Mouse (Mus musculus): ENCODE measurements around the gene Mmp10. TPM values are rescaled to one million over a fixed set of nuclear protein-coding genes. Genes with fewer than 3 reads are reported as not detected.

Mmp10 gene
- total and polyA plus RNA-seq, 3 experiments = not detected

DNA sequence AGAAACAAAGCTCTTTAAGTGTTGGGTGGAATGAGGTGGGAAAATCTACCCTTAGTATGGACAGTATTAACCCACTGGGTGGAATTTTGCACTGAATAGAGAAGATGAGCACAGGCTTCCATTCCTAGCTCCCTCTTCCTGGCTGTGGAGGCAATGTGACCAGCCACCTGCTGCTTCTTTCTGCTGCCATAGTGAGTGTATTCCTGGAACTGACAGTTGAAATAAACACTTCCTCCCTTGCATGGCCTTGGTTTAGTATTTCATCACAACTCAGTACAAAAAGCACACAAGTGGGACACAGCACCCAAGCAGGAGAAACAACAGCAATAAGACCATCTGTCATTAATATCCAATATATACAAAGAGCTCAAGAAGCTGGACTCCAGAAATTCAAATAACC, 49.8 kb downstream of the Mmp10 start:
- no peak for DNase-seq (ENCODE audit: low read depth, low spot score)
- Histone ChIP-seq H3K27me3 (ENCODE audit: control insufficient read depth in 1 of 2, insufficient read depth in 2 of 2, low read length in 2 of 2) (no peaks in the 10 kb centered on the region; a peak in 1 of 4 replicates), H3K9ac (ENCODE audit: control insufficient read depth, low read depth, low read length, poor library complexity, severe bottlenecking) (no peak overlapping the region), H3K4me3 (ENCODE audit: control insufficient read depth in 1 of 2, insufficient read depth in 1 of 2, low read depth in 2 of 2, low read length in 2 of 2) (no peak overlapping the region), H3K27ac (ENCODE audit: control insufficient read depth, low read depth, low read length) (no peak overlapping the region), H3K36me3 (ENCODE audit: control insufficient read depth in 1 of 2, insufficient read depth in 2 of 2, low read length in 2 of 2) (no peaks in the 10 kb centered on the region), H3K79me2 (ENCODE audit: control insufficient read depth, insufficient read depth, low read length, poor library complexity) (no peaks in the 10 kb centered on the region), H3K9me3 (replicated peaks; ENCODE audit: insufficient read depth, low read length) (no peaks in the 10 kb centered on the region), H3K4me1 (ENCODE audit: control insufficient read depth in 1 of 2, insufficient read depth in 2 of 2, low read length in 2 of 2) (no peaks in the 10 kb centered on the region)
- no peak for TF ChIP-seq BHLHE40 (IDR thresholded peaks at IDR 0.05; ENCODE audit: borderline replicate concordance, low read depth, low read length)
- TF ChIP-seq CTCF (IDR thresholded peaks at IDR 0.05 in 2 of 3, conservative IDR thresholded peaks at IDR 0.05 in 1 of 3; ENCODE audit: control insufficient read depth in 1 of 3, insufficient read depth in 1 of 3, low read depth in 2 of 3, low read length in 3 of 3, poor library complexity in 1 of 3, severe bottlenecking in 1 of 3) = no peak
- TF ChIP-seq CHD2 (IDR thresholded peaks at IDR 0.05; ENCODE audit: low read length) = no peak
- no peak for TF ChIP-seq NRF1 (IDR thresholded peaks at IDR 0.05; ENCODE audit: insufficient read depth, low read depth, low read length, poor library complexity, severe bottlenecking)
- TF ChIP-seq HCFC1 (IDR thresholded peaks at IDR 0.05; ENCODE audit: low read depth, low read length) = no peak
- no peak for TF ChIP-seq JUND (IDR thresholded peaks at IDR 0.05; ENCODE audit: low read depth, low read length)

GRCm38 (mm10) chr9:7553536-7553935, 51.4 kb downstream of the Mmp10 start:
- Histone ChIP-seq H3K27ac (ENCODE audit: control insufficient read depth, low read depth, low read length) (no peak overlapping the region), H3K4me1 (ENCODE audit: control insufficient read depth in 1 of 2, insufficient read depth in 2 of 2, low read length in 2 of 2) (no peaks in the 10 kb centered on the region), H3K79me2 (ENCODE audit: control insufficient read depth, insufficient read depth, low read length, poor library complexity) (no peaks in the 10 kb centered on the region), H3K4me3 (ENCODE audit: control insufficient read depth in 1 of 2, insufficient read depth in 1 of 2, low read depth in 2 of 2, low read length in 2 of 2) (no peak overlapping the region), H3K9me3 (replicated peaks; ENCODE audit: insufficient read depth, low read length) (no peaks in the 10 kb centered on the region), H3K36me3 (ENCODE audit: control insufficient read depth in 1 of 2, insufficient read depth in 2 of 2, low read length in 2 of 2) (no peaks in the 10 kb centered on the region), H3K9ac (ENCODE audit: control insufficient read depth, low read depth, low read length, poor library complexity, severe bottlenecking) (no peak overlapping the region), H3K27me3 (ENCODE audit: control insufficient read depth in 1 of 2, insufficient read depth in 2 of 2, low read length in 2 of 2) (no peaks in the 10 kb centered on the region; a peak in 1 of 4 replicates)
- TF ChIP-seq MAX (IDR thresholded peaks at IDR 0.05; ENCODE audit: low read length) = no peak
- no peak for TF ChIP-seq KAT2A (conservative IDR thresholded peaks at IDR 0.05; ENCODE audit: low read depth, low read length)
- TF ChIP-seq MEF2A (IDR thresholded peaks at IDR 0.05; ENCODE audit: extremely low read depth, insufficient replicate concordance, low read depth, low read length, poor library complexity, severe bottlenecking) = no peak
- TF ChIP-seq MAFK (IDR thresholded peaks at IDR 0.05; ENCODE audit: borderline replicate concordance, low read depth, low read length) = no peak
- peak; percentile 69; the same call in 1 of the 2 replicates for TF ChIP-seq USF1 (IDR thresholded peaks at IDR 0.05; ENCODE audit: low read depth, low read length)
- TF ChIP-seq POLR2AphosphoS5 (IDR thresholded peaks at IDR 0.05; ENCODE audit: borderline replicate concordance, low read depth, low read length) = no peak
- no peak for TF ChIP-seq MAZ (IDR thresholded peaks at IDR 0.05; ENCODE audit: low read depth, low read length)
- TF ChIP-seq MYB (IDR thresholded peaks at IDR 0.05; ENCODE audit: low read depth, low read length) = no peak
- no peak for TF ChIP-seq ZC3H11A (IDR thresholded peaks at IDR 0.05; ENCODE audit: low read depth, low read length)
- no peak for DNase-seq (ENCODE audit: low read depth, low spot score)

GRCm38 (mm10) chr9:7554382-7554781, 52.2 kb downstream of the Mmp10 start:
- TF ChIP-seq TBP (IDR thresholded peaks at IDR 0.05; ENCODE audit: low read depth, low read length) = no peak
- 0 out of 2 replicates have a peak, but pooled peaks have one; percentile 15 for TF ChIP-seq TCF12 (IDR thresholded peaks at IDR 0.05; ENCODE audit: low read depth, low read length)
- no peak for TF ChIP-seq ZNF384 (IDR thresholded peaks at IDR 0.05; ENCODE audit: low read depth, low read length)
- no peak for TF ChIP-seq MYC (IDR thresholded peaks at IDR 0.05; ENCODE audit: low read depth, low read length)
- TF ChIP-seq RCOR1 (IDR thresholded peaks at IDR 0.05; ENCODE audit: low read depth, low read length) = 0 out of 2 replicates have a peak, but pooled peaks have one; percentile 15
- TF ChIP-seq ZC3H11A (IDR thresholded peaks at IDR 0.05; ENCODE audit: low read depth, low read length) = peak; percentile 81
- peak; percentile 75 for TF ChIP-seq RAD21 (IDR thresholded peaks at IDR 0.05; ENCODE audit: low read depth, low read length)
- TF ChIP-seq CTCF (IDR thresholded peaks at IDR 0.05 in 2 of 3, conservative IDR thresholded peaks at IDR 0.05 in 1 of 3; ENCODE audit: control insufficient read depth in 1 of 3, insufficient read depth in 1 of 3, low read depth in 2 of 3, low read length in 3 of 3, poor library complexity in 1 of 3, severe bottlenecking in 1 of 3) = peak; percentile 71 to 85 (median 74)
- TF ChIP-seq SMC3 (IDR thresholded peaks at IDR 0.05; ENCODE audit: low read depth, low read length) = peak; percentile 92
- Histone ChIP-seq H3K9me3 (replicated peaks; ENCODE audit: insufficient read depth, low read length) (no peaks in the 10 kb centered on the region), H3K79me2 (ENCODE audit: control insufficient read depth, insufficient read depth, low read length, poor library complexity) (no peaks in the 10 kb centered on the region), H3K27me3 (ENCODE audit: control insufficient read depth in 1 of 2, insufficient read depth in 2 of 2, low read length in 2 of 2) (no peaks in the 10 kb centered on the region; a peak in 2 of 4 replicates), H3K9ac (ENCODE audit: control insufficient read depth, low read depth, low read length, poor library complexity, severe bottlenecking) (no peak overlapping the region), H3K4me3 (ENCODE audit: control insufficient read depth in 1 of 2, insufficient read depth in 1 of 2, low read depth in 2 of 2, low read length in 2 of 2) (no peak overlapping the region), H3K36me3 (ENCODE audit: control insufficient read depth in 1 of 2, insufficient read depth in 2 of 2, low read length in 2 of 2) (no peaks in the 10 kb centered on the region), H3K27ac (ENCODE audit: control insufficient read depth, low read depth, low read length) (no peak overlapping the region), H3K4me1 (ENCODE audit: control insufficient read depth in 1 of 2, insufficient read depth in 2 of 2, low read length in 2 of 2) (no peaks in the 10 kb centered on the region)
- DNase-seq (ENCODE audit: low read depth, low spot score) = peak; percentile 69
